Comparison of ENCODE assay signal across 24 mouse cellular contexts in genomic region chr7:129235995-129236394, GRCm38 (mm10). TPM values are rescaled to one million over a fixed set of nuclear protein-coding genes. Genes with fewer than 3 reads are reported as not detected.
DNase-seq lines count a peak whose midpoint lies in the region; ATAC-seq and TF ChIP-seq lines count a peak whose summit lies in the region.
"Had no signal": no experiment of that assay in that cellular context is flagged by ENCODE, and none has a peak within 500 bp of the region (broad histone marks: within the 10 kb centered on the region; RNA-seq: fewer than 3 reads in every experiment).

No protein-coding gene starts in this region.

- WGBS in forebrain, embryonic 11.5 days: 80% methylated on average over 5 of the region's 5 CpGs
- 75% methylated on average over 5 of the region's 5 CpGs for WGBS in forebrain, postnatal 0 days
- 75% methylated on average over 5 of the region's 5 CpGs for WGBS in intestine, embryonic 14.5 days
- WGBS in intestine, postnatal 0 days: 80% methylated on average over 5 of the region's 5 CpGs
- WGBS in kidney, embryonic 15.5 days: 39% methylated on average over 5 of the region's 5 CpGs
- 33% methylated on average over 5 of the region's 5 CpGs for whole genome bisulfite sequencing in kidney, postnatal 0 days

- H3K4me1 ChIP-seq in forebrain, embryonic 11.5 days (replicated peaks; ENCODE audit: control insufficient read depth, insufficient read depth, low read length): no peaks in the 10 kb centered on the region
- H3K4me1 ChIP-seq in forebrain, postnatal 0 days (ENCODE audit: insufficient read depth): no peaks in the 10 kb centered on the region
- no peaks in the 10 kb centered on the region for H3K4me1 ChIP-seq in intestine, embryonic 14.5 days (replicated peaks; ENCODE audit: control insufficient read depth, insufficient read depth, low read length)
- H3K4me1 ChIP-seq in intestine, postnatal 0 days (replicated peaks; ENCODE audit: control insufficient read depth, insufficient read depth, low read length): no peaks in the 10 kb centered on the region
- H3K4me1 ChIP-seq in kidney, embryonic 15.5 days: no peaks in the 10 kb centered on the region
- no peaks in the 10 kb centered on the region for H3K4me1 ChIP-seq in kidney, postnatal 0 days (replicated peaks; ENCODE audit: insufficient read depth, low read length)
- H3K4me1 ChIP-seq: embryonic facial prominence, embryonic 10.5 days; embryonic facial prominence, embryonic 12.5 days; forebrain, embryonic 12.5 days had no signal

- H3K4me2 ChIP-seq in forebrain, embryonic 11.5 days (ENCODE audit: low read depth, low read length, severe bottlenecking): no peak overlapping the region
- H3K4me2 ChIP-seq in forebrain, postnatal 0 days (ENCODE audit: low read depth): no peak overlapping the region
- H3K4me2 ChIP-seq in intestine, embryonic 14.5 days (ENCODE audit: low read length): no peak overlapping the region
- no peak overlapping the region for H3K4me2 ChIP-seq in intestine, postnatal 0 days (replicated peaks; ENCODE audit: low read depth)
- H3K4me2 ChIP-seq in kidney, embryonic 15.5 days: no peak overlapping the region
- H3K4me2 ChIP-seq in kidney, postnatal 0 days (ENCODE audit: low read length): no peak overlapping the region
- H3K4me2 ChIP-seq: embryonic facial prominence, embryonic 12.5 days; forebrain, embryonic 12.5 days had no signal

- H3K4me3 ChIP-seq in forebrain, embryonic 11.5 days (ENCODE audit: low read depth, low read length): no peak overlapping the region
- no peak overlapping the region for H3K4me3 ChIP-seq in forebrain, postnatal 0 days (ENCODE audit: low read depth, low read length)
- no peak overlapping the region for H3K4me3 ChIP-seq in intestine, embryonic 14.5 days (ENCODE audit: low read depth, low read length)
- no peak overlapping the region for H3K4me3 ChIP-seq in intestine, postnatal 0 days (ENCODE audit: low read depth, low read length)
- no peak overlapping the region for H3K4me3 ChIP-seq in kidney, embryonic 15.5 days (replicated peaks)
- H3K4me3 ChIP-seq in kidney, postnatal 0 days (replicated peaks; ENCODE audit: low read depth, low read length): no peak overlapping the region
- H3K4me3 ChIP-seq: embryonic facial prominence, embryonic 10.5 days; embryonic facial prominence, embryonic 12.5 days; forebrain, embryonic 12.5 days had no signal

- no peaks in the 10 kb centered on the region for H3K27me3 ChIP-seq in forebrain, embryonic 11.5 days (ENCODE audit: control insufficient read depth, insufficient read depth, low read length)
- H3K27me3 ChIP-seq in forebrain, postnatal 0 days (ENCODE audit: insufficient read depth, low read length): no peaks in the 10 kb centered on the region
- no peaks in the 10 kb centered on the region for H3K27me3 ChIP-seq in intestine, embryonic 14.5 days (replicated peaks; ENCODE audit: control insufficient read depth, insufficient read depth, low read length)
- H3K27me3 ChIP-seq in intestine, postnatal 0 days (replicated peaks; ENCODE audit: control insufficient read depth, insufficient read depth, low read length): no peaks in the 10 kb centered on the region
- no peaks in the 10 kb centered on the region for H3K27me3 ChIP-seq in kidney, embryonic 15.5 days
- H3K27me3 ChIP-seq in kidney, postnatal 0 days (ENCODE audit: insufficient read depth, low read length): no peaks in the 10 kb centered on the region
- H3K27me3 ChIP-seq: embryonic facial prominence, embryonic 12.5 days; forebrain, embryonic 12.5 days had no signal

- no peak for ATAC-seq in forebrain, embryonic 11.5 days (replicated peaks; ENCODE audit: low FRiP score)
- ATAC-seq in forebrain, postnatal 0 days: no peak
- 0 out of 2 replicates have a peak, but pooled peaks have one; percentile 32 for ATAC-seq in intestine, embryonic 14.5 days (replicated peaks; ENCODE audit: low FRiP score, low TSS enrichment, low read depth)
- ATAC-seq in intestine, postnatal 0 days: no peak
- ATAC-seq in kidney, embryonic 15.5 days (replicated peaks; ENCODE audit: low FRiP score): peak; percentile 79
- peak; percentile 49; the same call in 1 of the 2 replicates for ATAC-seq in kidney, postnatal 0 days (replicated peaks; ENCODE audit: low FRiP score, low read depth)
- ATAC-seq: activated CD4-positive, CD25-positive, alpha-beta regulatory T cell, adult 4 months; CD4-positive, CD25-positive, alpha-beta regulatory T cell, adult 4 months; Patski had no signal

- no peak overlapping the region for H3K9ac ChIP-seq in forebrain, embryonic 11.5 days (ENCODE audit: low read length)
- no peak overlapping the region for H3K9ac ChIP-seq in forebrain, postnatal 0 days
- H3K9ac ChIP-seq in intestine, embryonic 14.5 days (ENCODE audit: low read length): no peak overlapping the region
- no peak overlapping the region for H3K9ac ChIP-seq in intestine, postnatal 0 days (ENCODE audit: low read depth, low read length)
- H3K9ac ChIP-seq in kidney, embryonic 15.5 days: no peak overlapping the region
- H3K9ac ChIP-seq in kidney, postnatal 0 days (ENCODE audit: low read depth, low read length): no peak overlapping the region
- H3K9ac ChIP-seq: embryonic facial prominence, embryonic 12.5 days; forebrain, embryonic 12.5 days had no signal

- no peak for TF ChIP-seq CTCF in forebrain, postnatal 0 days (IDR thresholded peaks at IDR 0.05; ENCODE audit: low read depth)
- TF ChIP-seq CTCF in intestine, postnatal 0 days (IDR thresholded peaks at IDR 0.05; ENCODE audit: low read depth): no peak
- TF ChIP-seq CTCF in kidney, postnatal 0 days (IDR thresholded peaks at IDR 0.05; ENCODE audit: low read depth): no peak

- no peaks in the 10 kb centered on the region for H3K9me3 ChIP-seq in forebrain, embryonic 11.5 days (ENCODE audit: control insufficient read depth, low read length)
- no peaks in the 10 kb centered on the region for H3K9me3 ChIP-seq in forebrain, postnatal 0 days (ENCODE audit: low read length)
- H3K9me3 ChIP-seq in intestine, embryonic 14.5 days (ENCODE audit: control insufficient read depth, low read length): no peaks in the 10 kb centered on the region
- H3K9me3 ChIP-seq in intestine, postnatal 0 days (ENCODE audit: control insufficient read depth): no peaks in the 10 kb centered on the region
- no peaks in the 10 kb centered on the region for H3K9me3 ChIP-seq in kidney, embryonic 15.5 days (replicated peaks)
- no peaks in the 10 kb centered on the region for H3K9me3 ChIP-seq in kidney, postnatal 0 days (replicated peaks; ENCODE audit: low read length)
- H3K9me3 ChIP-seq: embryonic facial prominence, embryonic 10.5 days; embryonic facial prominence, embryonic 12.5 days; forebrain, embryonic 12.5 days had no signal

- DNase-seq in forebrain, embryonic 11.5 days (ENCODE audit: low spot score): peak; percentile 30
- DNase-seq in forebrain, postnatal 0 days: no peak
- DNase-seq in intestine, embryonic 14.5 days (ENCODE audit: low spot score): no peak
- no peak for DNase-seq in kidney, postnatal 10 days
- DNase-seq in kidney, postnatal 0 days (ENCODE audit: low spot score): peak; percentile 69
- DNase-seq in kidney, postnatal 4 days: no peak
- DNase-seq: adrenal gland, adult 8-10 months; B cell, adult 2 months; cerebellum, adult 11-12 months; cerebellum, adult 2 months; cerebellum, adult 9-10 months had no signal

- H3K27ac ChIP-seq in forebrain, embryonic 11.5 days (ENCODE audit: low read depth, low read length): no peak overlapping the region
- no peak overlapping the region for H3K27ac ChIP-seq in forebrain, postnatal 0 days (ENCODE audit: low read depth, low read length)
- no peak overlapping the region for H3K27ac ChIP-seq in intestine, embryonic 14.5 days (ENCODE audit: low read depth)
- H3K27ac ChIP-seq in intestine, postnatal 0 days (ENCODE audit: low read depth, low read length): no peak overlapping the region
- no peak overlapping the region for H3K27ac ChIP-seq in kidney, embryonic 15.5 days
- H3K27ac ChIP-seq in kidney, postnatal 0 days: no peak overlapping the region
- H3K27ac ChIP-seq: embryonic facial prominence, embryonic 10.5 days; embryonic facial prominence, embryonic 12.5 days; forebrain, embryonic 12.5 days had no signal

- no peaks in the 10 kb centered on the region for H3K36me3 ChIP-seq in forebrain, embryonic 11.5 days (ENCODE audit: control insufficient read depth, insufficient read depth, low read length)
- no peaks in the 10 kb centered on the region for H3K36me3 ChIP-seq in forebrain, postnatal 0 days (ENCODE audit: insufficient read depth)
- H3K36me3 ChIP-seq in intestine, embryonic 14.5 days (ENCODE audit: control insufficient read depth, insufficient read depth, low read length): no peaks in the 10 kb centered on the region
- H3K36me3 ChIP-seq in intestine, postnatal 0 days (ENCODE audit: control insufficient read depth, insufficient read depth): no peaks in the 10 kb centered on the region
- no peaks in the 10 kb centered on the region for H3K36me3 ChIP-seq in kidney, embryonic 15.5 days
- H3K36me3 ChIP-seq in kidney, postnatal 0 days (ENCODE audit: insufficient read depth, low read length): no peaks in the 10 kb centered on the region
- H3K36me3 ChIP-seq: embryonic facial prominence, embryonic 10.5 days; embryonic facial prominence, embryonic 12.5 days; forebrain, embryonic 12.5 days; G1E had no signal

RNA-seq across cellular contexts. Expression of gene Plpp4, which starts 20.8 kb away (rescaled TPM):
- polyA plus RNA-seq in forebrain, embryonic 11.5 days (2014; fragmentation: Nextera tagmentation; extraction: Ambion mirVana): 1.0 and 2.4 TPM in 2 replicates
- 8.6 and 8.7 TPM in 2 replicates for total RNA-seq in forebrain, postnatal 0 days (2014; rRNA removed)
- 6.5 and 6.7 TPM in 2 replicates for polyA plus RNA-seq in forebrain, postnatal 0 days (2015; fragmentation: Nextera tagmentation; extraction: Ambion mirVana)
- polyA plus RNA-seq in intestine, embryonic 14.5 days (2014; fragmentation: Nextera tagmentation; extraction: Ambion mirVana): 0.28 and 0.31 TPM in 2 replicates
- polyA plus RNA-seq in intestine, postnatal 0 days (2015; fragmentation: Nextera tagmentation; extraction: Ambion mirVana): 0.18 and 0.21 TPM in 2 replicates
- polyA plus RNA-seq in kidney, embryonic 15.5 days (2015; fragmentation: Nextera tagmentation; extraction: Ambion mirVana): 2.9 and 3.1 TPM in 2 replicates
- polyA plus RNA-seq in kidney, postnatal 0 days (2015; fragmentation: Nextera tagmentation; extraction: Ambion mirVana): 2.1 and 2.4 TPM in 2 replicates
- total RNA-seq: adrenal gland, adult 18-20 months; adrenal gland, adult 8-10 months; adrenal gland, postnatal 14 days; adrenal gland, postnatal 36 days; CH12.LX; G1E had no signal
- polyA plus RNA-seq: activated CD4-positive, CD25-positive, alpha-beta regulatory T cell, adult 4 months; CD4-positive, CD25-positive, alpha-beta regulatory T cell, adult 4 months; G1E; Patski had no signal

Comparison
In these comparisons a context has a peak if more than half of its experiments do, and no peak if none do; other contexts are left out.
1. ATAC-seq: peak in intestine, embryonic 14.5 days (single experiment), kidney, embryonic 15.5 days (single experiment) and kidney, postnatal 0 days (single experiment); none in forebrain, embryonic 11.5 days (single experiment), forebrain, postnatal 0 days (single experiment) and intestine, postnatal 0 days (single experiment).
2. DNase-seq: peak in forebrain, embryonic 11.5 days (single experiment) and kidney, postnatal 0 days (single experiment); none in forebrain, postnatal 0 days (single experiment), intestine, embryonic 14.5 days (single experiment), kidney, postnatal 10 days (single experiment) and kidney, postnatal 4 days (0 of 2).